Mouse (Mus musculus) lung, adult 2 months (tissue): Measurements from ENCODE around the gene Elp5.

Source experiments
- CTCF ChIP-seq: fragments of 200-500 bp; IDR thresholded peaks from 2 replicates; pipeline ENCODE4 v1.5.1; 2011; ENCODE audit warnings: mild to moderate bottlenecking, low read length, control low read depth; ENCODE audit not compliant: insufficient read depth
- POLR2A ChIP-seq: fragments of 200-500 bp; IDR thresholded peaks from 2 replicates; pipeline ENCODE4 v1.6.1; 2011; ENCODE audit warnings: low read depth, mild to moderate bottlenecking, control low read depth, low read length, borderline replicate concordance; ENCODE audit errors: extremely low read depth

DNA sequence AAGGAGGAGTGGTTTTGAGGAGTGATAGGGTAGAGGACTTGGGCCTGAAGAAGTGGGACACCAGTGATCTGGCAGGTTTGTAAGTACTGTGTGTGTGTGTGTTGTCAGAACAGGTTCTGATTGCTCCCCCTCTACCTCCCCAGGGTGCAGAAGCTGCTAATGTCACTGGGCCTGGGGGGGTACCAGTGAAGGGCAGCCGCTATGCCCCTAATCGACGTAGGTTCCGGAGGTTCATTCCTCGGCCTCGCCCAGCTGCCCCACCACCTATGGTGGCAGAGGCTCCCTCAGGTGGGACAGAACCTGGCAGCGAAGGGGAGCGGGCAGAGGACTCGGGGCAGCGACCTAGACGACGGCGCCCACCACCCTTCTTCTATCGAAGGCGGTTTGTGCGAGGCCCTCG is 42.6 kb downstream of the Elp5 start:
- TF ChIP-seq CTCF (no peak), POLR2A (no peak)
